Mouse (Mus musculus): ENCODE results near the gene Rcn1. TPM values are rescaled to one million over a fixed set of nuclear protein-coding genes. Genes with fewer than 3 reads are reported as not detected.

The Rcn1 gene
- polyA plus RNA-seq, 1 experiment from 2014 or later = 131 TPM

- WGBS = 87% methylated on average over 4 of the region's 4 CpGs
- Histone ChIP-seq H3K27me3 (ENCODE audit: control insufficient read depth, insufficient read depth, low read length) (no peaks in the 10 kb centered on the region), H3K4me3 (ENCODE audit: low read depth, low read length) (no peak overlapping the region), H3K9me3 (ENCODE audit: control insufficient read depth, low read length) (no peaks in the 10 kb centered on the region), H3K36me3 (ENCODE audit: control insufficient read depth, insufficient read depth, low read length) (no peaks in the 10 kb centered on the region), H3K4me1 (ENCODE audit: control insufficient read depth, insufficient read depth, low read length) (no peaks in the 10 kb centered on the region), H3K27ac (replicated peaks; ENCODE audit: low read depth, low read length) (no peak overlapping the region), H3K9ac (ENCODE audit: low read length) (no peak overlapping the region), H3K4me2 (ENCODE audit: low read depth, severe bottlenecking) (no peak overlapping the region)
- DNase-seq (ENCODE audit: low spot score) (no peak), ATAC-seq (ENCODE audit: insufficient number of reproducible peaks, low FRiP score, low TSS enrichment, low read depth) (no peak)
Measured at GRCm38 (mm10) chr2:105375705-105376104, 23.4 kb downstream of the Rcn1 start.

DNA sequence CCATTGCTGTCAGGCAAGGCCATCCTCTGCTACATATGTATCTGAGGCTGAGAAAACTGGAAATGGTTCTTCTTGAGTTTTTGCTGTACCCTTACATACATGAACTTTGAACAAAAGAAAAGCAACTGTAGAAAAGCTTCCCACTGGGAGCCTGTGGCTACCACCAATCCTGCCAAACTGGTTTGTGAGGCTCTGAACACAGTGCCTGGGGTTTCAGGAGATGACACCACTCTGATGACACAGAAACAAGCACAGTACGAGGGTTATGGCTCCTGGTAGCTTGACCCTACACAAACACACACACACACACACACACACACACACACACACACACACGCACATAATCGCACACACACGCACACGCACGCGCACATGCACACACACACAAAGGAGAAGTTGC is 23.9 kb downstream of the Rcn1 start:
- Histone ChIP-seq H3K4me2 (ENCODE audit: low read depth, severe bottlenecking) (no peak overlapping the region), H3K4me1 (ENCODE audit: control insufficient read depth, insufficient read depth, low read length) (no peaks in the 10 kb centered on the region), H3K4me3 (ENCODE audit: low read depth, low read length) (no peak overlapping the region), H3K36me3 (ENCODE audit: control insufficient read depth, insufficient read depth, low read length) (no peaks in the 10 kb centered on the region), H3K9ac (ENCODE audit: low read length) (no peak overlapping the region), H3K9me3 (ENCODE audit: control insufficient read depth, low read length) (no peaks in the 10 kb centered on the region), H3K27me3 (ENCODE audit: control insufficient read depth, insufficient read depth, low read length) (no peaks in the 10 kb centered on the region), H3K27ac (replicated peaks; ENCODE audit: low read depth, low read length) (no peak overlapping the region)
- 89% methylated on average over 7 of the region's 7 CpGs for WGBS
- no peak for ATAC-seq (ENCODE audit: insufficient number of reproducible peaks, low FRiP score, low TSS enrichment, low read depth)
- DNase-seq (ENCODE audit: low spot score) = no peak

GRCm38 (mm10) chr2:105373658-105374057 is 25.5 kb downstream of the Rcn1 start:
- Histone ChIP-seq H3K9ac (ENCODE audit: low read length) (no peak overlapping the region), H3K4me3 (ENCODE audit: low read depth, low read length) (no peak overlapping the region), H3K27ac (replicated peaks; ENCODE audit: low read depth, low read length) (no peak overlapping the region), H3K4me2 (ENCODE audit: low read depth, severe bottlenecking) (no peak overlapping the region), H3K4me1 (ENCODE audit: control insufficient read depth, insufficient read depth, low read length) (no peaks in the 10 kb centered on the region), H3K9me3 (ENCODE audit: control insufficient read depth, low read length) (no peaks in the 10 kb centered on the region), H3K27me3 (ENCODE audit: control insufficient read depth, insufficient read depth, low read length) (no peaks in the 10 kb centered on the region), H3K36me3 (ENCODE audit: control insufficient read depth, insufficient read depth, low read length) (no peaks in the 10 kb centered on the region)
- DNase-seq (ENCODE audit: low spot score) (no peak), ATAC-seq (ENCODE audit: insufficient number of reproducible peaks, low FRiP score, low TSS enrichment, low read depth) (no peak)
- WGBS = 86% methylated on average over 11 of the region's 11 CpGs

GRCm38 (mm10) chr2:105372727-105373126 is 26.4 kb downstream of the Rcn1 start:
- WGBS = 81% methylated on average over 5 of the region's 5 CpGs
- no peaks in the 10 kb centered on the region for H3K36me3 ChIP-seq (ENCODE audit: control insufficient read depth, insufficient read depth, low read length)
- H3K4me2 ChIP-seq (ENCODE audit: low read depth, severe bottlenecking) = no peak overlapping the region
- H3K9ac ChIP-seq (ENCODE audit: low read length) = no peak overlapping the region
- no peaks in the 10 kb centered on the region for H3K27me3 ChIP-seq (ENCODE audit: control insufficient read depth, insufficient read depth, low read length)
- no peaks in the 10 kb centered on the region for H3K4me1 ChIP-seq (ENCODE audit: control insufficient read depth, insufficient read depth, low read length)
- no peak overlapping the region for H3K27ac ChIP-seq (replicated peaks; ENCODE audit: low read depth, low read length)
- no peak for DNase-seq (ENCODE audit: low spot score)
- H3K4me3 ChIP-seq (ENCODE audit: low read depth, low read length) = no peak overlapping the region
- H3K9me3 ChIP-seq (ENCODE audit: control insufficient read depth, low read length) = no peaks in the 10 kb centered on the region
- ATAC-seq (ENCODE audit: insufficient number of reproducible peaks, low FRiP score, low TSS enrichment, low read depth) = no peak

- no peak for DNase-seq (ENCODE audit: low spot score)
- Histone ChIP-seq H3K36me3 (ENCODE audit: control insufficient read depth, insufficient read depth, low read length) (no peaks in the 10 kb centered on the region), H3K4me1 (ENCODE audit: control insufficient read depth, insufficient read depth, low read length) (no peaks in the 10 kb centered on the region), H3K9ac (ENCODE audit: low read length) (no peak overlapping the region), H3K9me3 (ENCODE audit: control insufficient read depth, low read length) (no peaks in the 10 kb centered on the region), H3K27me3 (ENCODE audit: control insufficient read depth, insufficient read depth, low read length) (no peaks in the 10 kb centered on the region), H3K4me3 (ENCODE audit: low read depth, low read length) (no peak overlapping the region), H3K4me2 (ENCODE audit: low read depth, severe bottlenecking) (no peak overlapping the region), H3K27ac (replicated peaks; ENCODE audit: low read depth, low read length) (no peak overlapping the region)
- no peak for ATAC-seq (ENCODE audit: insufficient number of reproducible peaks, low FRiP score, low TSS enrichment, low read depth)
- 93% methylated on average over 6 of the region's 6 CpGs for WGBS
Measured at GRCm38 (mm10) chr2:105372156-105372555, 27.0 kb downstream of the Rcn1 start.

GRCm38 (mm10) chr2:105370698-105371097 is 28.4 kb downstream of the Rcn1 start:
- H3K4me3 ChIP-seq (ENCODE audit: low read depth, low read length) = no peak overlapping the region

GRCm38 (mm10) chr2:105370240-105370639 is 28.9 kb downstream of the Rcn1 start:
- DNase-seq (ENCODE audit: low spot score) (peak; percentile 28), ATAC-seq (ENCODE audit: insufficient number of reproducible peaks, low FRiP score, low TSS enrichment, low read depth) (no peak)
- no peaks in the 10 kb centered on the region for H3K27me3 ChIP-seq (ENCODE audit: control insufficient read depth, insufficient read depth, low read length)
- peak overlapping the region; percentile 18; the same call in 1 of the 2 replicates for H3K4me2 ChIP-seq (ENCODE audit: low read depth, severe bottlenecking)
- no peak overlapping the region for H3K4me3 ChIP-seq (ENCODE audit: low read depth, low read length)
- no peak overlapping the region for H3K27ac ChIP-seq (replicated peaks; ENCODE audit: low read depth, low read length)
- no peaks in the 10 kb centered on the region for H3K9me3 ChIP-seq (ENCODE audit: control insufficient read depth, low read length)
- no peaks in the 10 kb centered on the region for H3K36me3 ChIP-seq (ENCODE audit: control insufficient read depth, insufficient read depth, low read length)
- H3K4me1 ChIP-seq (ENCODE audit: control insufficient read depth, insufficient read depth, low read length) = no peaks in the 10 kb centered on the region
- 11% methylated on average over 10 of the region's 10 CpGs for WGBS
- H3K9ac ChIP-seq (ENCODE audit: low read length) = no peak overlapping the region

More at GRCm38 (mm10) chr2:105370698-105371097, 28.4 kb downstream of the Rcn1 start:
- Histone ChIP-seq H3K4me1 (ENCODE audit: control insufficient read depth, insufficient read depth, low read length) (no peaks in the 10 kb centered on the region), H3K9me3 (ENCODE audit: control insufficient read depth, low read length) (no peaks in the 10 kb centered on the region), H3K27me3 (ENCODE audit: control insufficient read depth, insufficient read depth, low read length) (no peaks in the 10 kb centered on the region), H3K36me3 (ENCODE audit: control insufficient read depth, insufficient read depth, low read length) (no peaks in the 10 kb centered on the region), H3K27ac (replicated peaks; ENCODE audit: low read depth, low read length) (no peak overlapping the region), H3K9ac (ENCODE audit: low read length) (no peak overlapping the region), H3K4me2 (ENCODE audit: low read depth, severe bottlenecking) (peak overlapping the region; percentile 18)
- 28% methylated on average over 14 of the region's 14 CpGs for WGBS
- no peak for DNase-seq (ENCODE audit: low spot score)
- no peak for ATAC-seq (ENCODE audit: insufficient number of reproducible peaks, low FRiP score, low TSS enrichment, low read depth)

DNA sequence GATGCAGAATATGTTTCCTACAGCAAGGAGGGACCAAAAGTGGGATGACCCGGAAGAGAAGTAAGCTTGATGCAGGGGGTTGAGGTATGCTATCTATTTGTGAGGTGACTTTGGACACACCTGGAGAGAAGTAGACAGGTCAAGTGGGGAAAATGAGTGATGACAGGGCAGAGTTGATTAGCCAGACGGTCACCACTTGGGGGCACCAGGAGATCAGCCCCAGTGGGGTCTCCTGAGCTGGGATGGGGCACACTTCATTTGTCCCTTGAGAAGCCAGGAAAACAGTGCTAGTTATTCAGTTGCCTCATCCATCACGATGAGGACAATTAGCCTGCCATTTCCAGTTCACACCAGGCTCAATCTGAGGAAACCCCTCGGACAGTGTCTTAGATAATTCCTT is 31.5 kb downstream of the Rcn1 start:
- H3K27me3 ChIP-seq (ENCODE audit: control insufficient read depth, insufficient read depth, low read length) = no peaks in the 10 kb centered on the region
- DNase-seq (ENCODE audit: low spot score) (no peak), ATAC-seq (ENCODE audit: insufficient number of reproducible peaks, low FRiP score, low TSS enrichment, low read depth) (no peak)
- H3K4me1 ChIP-seq (ENCODE audit: control insufficient read depth, insufficient read depth, low read length) = no peaks in the 10 kb centered on the region
- H3K36me3 ChIP-seq (ENCODE audit: control insufficient read depth, insufficient read depth, low read length) = no peaks in the 10 kb centered on the region
- H3K4me3 ChIP-seq (ENCODE audit: low read depth, low read length) = no peak overlapping the region
- 29% methylated on average over 4 of the region's 4 CpGs for WGBS
- H3K9me3 ChIP-seq (ENCODE audit: control insufficient read depth, low read length) = no peaks in the 10 kb centered on the region
- no peak overlapping the region for H3K9ac ChIP-seq (ENCODE audit: low read length)
- H3K27ac ChIP-seq (replicated peaks; ENCODE audit: low read depth, low read length) = no peak overlapping the region
- H3K4me2 ChIP-seq (ENCODE audit: low read depth, severe bottlenecking) = no peak overlapping the region

DNA sequence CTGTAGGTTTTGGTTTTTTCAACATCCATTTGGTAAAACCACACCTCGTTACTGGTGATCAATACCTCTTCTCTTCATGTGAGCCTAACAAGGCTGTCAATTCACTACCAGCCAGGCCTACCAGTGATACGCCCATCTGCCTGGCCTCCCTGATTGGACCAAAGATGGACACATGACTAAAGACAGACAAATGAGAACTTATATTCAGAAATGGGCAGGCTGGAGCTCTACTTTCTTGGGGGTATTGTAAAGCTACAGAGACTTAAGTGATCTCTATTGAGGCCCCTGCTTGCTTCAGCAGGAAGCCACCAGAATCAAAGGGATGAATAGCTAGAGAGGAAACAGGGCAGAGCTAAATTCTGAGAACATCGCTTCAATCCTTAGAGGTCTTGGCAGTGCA is 41.1 kb downstream of the Rcn1 start:
- H3K9ac ChIP-seq (ENCODE audit: low read length) = no peak overlapping the region
- H3K4me1 ChIP-seq (ENCODE audit: control insufficient read depth, insufficient read depth, low read length) = no peaks in the 10 kb centered on the region
- H3K4me2 ChIP-seq (ENCODE audit: low read depth, severe bottlenecking) = no peak overlapping the region
- H3K9me3 ChIP-seq (ENCODE audit: control insufficient read depth, low read length) = no peaks in the 10 kb centered on the region
- no peak overlapping the region for H3K27ac ChIP-seq (replicated peaks; ENCODE audit: low read depth, low read length)
- 88% methylated on average over 3 of the region's 3 CpGs for WGBS
- no peaks in the 10 kb centered on the region for H3K27me3 ChIP-seq (ENCODE audit: control insufficient read depth, insufficient read depth, low read length)
- no peaks in the 10 kb centered on the region for H3K36me3 ChIP-seq (ENCODE audit: control insufficient read depth, insufficient read depth, low read length)
- DNase-seq (ENCODE audit: low spot score) (no peak), ATAC-seq (ENCODE audit: insufficient number of reproducible peaks, low FRiP score, low TSS enrichment, low read depth) (no peak)
- no peak overlapping the region for H3K4me3 ChIP-seq (ENCODE audit: low read depth, low read length)

All from limb, embryonic 11.5 days (tissue).